Mouse (Mus musculus): ENCODE results near the gene CK137956. TPM values are rescaled to one million over a fixed set of nuclear protein-coding genes. Genes with fewer than 3 reads are reported as not detected.

Gene CK137956
- polyA plus RNA-seq, 1 experiment from 2014 or later: not detected

GRCm38 (mm10) chr4:127981125-127981524, 10.4 kb upstream of the CK137956 start:
- Histone ChIP-seq H3K36me3 (ENCODE audit: insufficient read depth, low read length) (no peaks in the 10 kb centered on the region), H3K9me3 (ENCODE audit: low read length) (no peaks in the 10 kb centered on the region), H3K4me1 (ENCODE audit: insufficient read depth, low read depth, low read length) (no peaks in the 10 kb centered on the region), H3K4me3 (ENCODE audit: low read depth, low read length) (no peak overlapping the region), H3K9ac (replicated peaks; ENCODE audit: low read depth) (no peak overlapping the region), H3K4me2 (replicated peaks; ENCODE audit: low read depth, low read length) (no peak overlapping the region), H3K27me3 (replicated peaks; ENCODE audit: insufficient read depth, low read length) (peaks cover 6% of the 10 kb centered on the region; the same call in 1 of the 2 replicates), H3K27ac (ENCODE audit: low read length) (no peak overlapping the region)
- DNase-seq (ENCODE audit: low spot score) (no peak), ATAC-seq (no peak)
- 82% methylated on average over 6 of the region's 6 CpGs for WGBS
- no peak for TF ChIP-seq CTCF (IDR thresholded peaks at IDR 0.05)
- TF ChIP-seq EP300 (IDR thresholded peaks at IDR 0.05): no peak

- DNase-seq (ENCODE audit: low spot score): no peak
- no peak for ATAC-seq
- no peaks in the 10 kb centered on the region for H3K4me1 ChIP-seq (ENCODE audit: insufficient read depth, low read depth, low read length)
- H3K27ac ChIP-seq (ENCODE audit: low read length): no peak overlapping the region
- WGBS: 73% methylated on average over 3 of the region's 3 CpGs
- no peak overlapping the region for H3K4me3 ChIP-seq (ENCODE audit: low read depth, low read length)
- H3K36me3 ChIP-seq (ENCODE audit: insufficient read depth, low read length): no peaks in the 10 kb centered on the region
- H3K9me3 ChIP-seq (ENCODE audit: low read length): no peaks in the 10 kb centered on the region
- no peak for TF ChIP-seq CTCF (IDR thresholded peaks at IDR 0.05)
- no peak for TF ChIP-seq EP300 (IDR thresholded peaks at IDR 0.05)
- H3K9ac ChIP-seq (replicated peaks; ENCODE audit: low read depth): no peak overlapping the region
- no peak overlapping the region for H3K4me2 ChIP-seq (replicated peaks; ENCODE audit: low read depth, low read length)
- peaks cover 6% of the 10 kb centered on the region; the same call in 1 of the 2 replicates for H3K27me3 ChIP-seq (replicated peaks; ENCODE audit: insufficient read depth, low read length)
These were observed 2.2 kb upstream of the CK137956 start for GRCm38 (mm10) chr4:127972976-127973375.

- H3K9me3 ChIP-seq (ENCODE audit: low read length): no peaks in the 10 kb centered on the region
- peaks cover 6% of the 10 kb centered on the region; the same call in 1 of the 2 replicates for H3K27me3 ChIP-seq (replicated peaks; ENCODE audit: insufficient read depth, low read length)
- no peak for ATAC-seq
- H3K36me3 ChIP-seq (ENCODE audit: insufficient read depth, low read length): no peaks in the 10 kb centered on the region
- H3K27ac ChIP-seq (ENCODE audit: low read length): no peak overlapping the region
- no peak overlapping the region for H3K4me2 ChIP-seq (replicated peaks; ENCODE audit: low read depth, low read length)
- no peaks in the 10 kb centered on the region for H3K4me1 ChIP-seq (ENCODE audit: insufficient read depth, low read depth, low read length)
- TF ChIP-seq CTCF (IDR thresholded peaks at IDR 0.05): no peak
- no peak for TF ChIP-seq EP300 (IDR thresholded peaks at IDR 0.05)
- H3K4me3 ChIP-seq (ENCODE audit: low read depth, low read length): no peak overlapping the region
- H3K9ac ChIP-seq (replicated peaks; ENCODE audit: low read depth): no peak overlapping the region
- 6% methylated on average over 7 of the region's 7 CpGs for WGBS
- peak; percentile 48 for DNase-seq (ENCODE audit: low spot score)
These were observed 731 bp downstream of the CK137956 start for GRCm38 (mm10) chr4:127970018-127970421.

- no peak for TF ChIP-seq CTCF (IDR thresholded peaks at IDR 0.05)
- 10% methylated on average over 7 of the region's 7 CpGs for WGBS
These were observed 1.6 kb downstream of the CK137956 start for GRCm38 (mm10) chr4:127969101-127969500.

GRCm38 (mm10) chr4:127953006-127953710, 17.6 kb downstream of the CK137956 start:
- no peaks in the 10 kb centered on the region for H3K9me3 ChIP-seq (ENCODE audit: low read length)
- H3K36me3 ChIP-seq (ENCODE audit: insufficient read depth, low read length): no peaks in the 10 kb centered on the region
- ATAC-seq: no peak
- DNase-seq (ENCODE audit: low spot score): no peak
- TF ChIP-seq CTCF (IDR thresholded peaks at IDR 0.05): no peak
- WGBS: 29% methylated on average over 10 of the region's 10 CpGs
- H3K27ac ChIP-seq (ENCODE audit: low read length): no peak overlapping the region
- H3K27me3 ChIP-seq (replicated peaks; ENCODE audit: insufficient read depth, low read length): no peaks in the 10 kb centered on the region
- H3K4me2 ChIP-seq (replicated peaks; ENCODE audit: low read depth, low read length): no peak overlapping the region
- no peaks in the 10 kb centered on the region for H3K4me1 ChIP-seq (ENCODE audit: insufficient read depth, low read depth, low read length)
- H3K4me3 ChIP-seq (ENCODE audit: low read depth, low read length): no peak overlapping the region
- H3K9ac ChIP-seq (replicated peaks; ENCODE audit: low read depth): no peak overlapping the region

More at GRCm38 (mm10) chr4:127969101-127969500, 1.6 kb downstream of the CK137956 start:
- Histone ChIP-seq H3K4me1 (ENCODE audit: insufficient read depth, low read depth, low read length) (no peaks in the 10 kb centered on the region), H3K4me3 (ENCODE audit: low read depth, low read length) (no peak overlapping the region), H3K4me2 (replicated peaks; ENCODE audit: low read depth, low read length) (no peak overlapping the region), H3K9me3 (ENCODE audit: low read length) (no peaks in the 10 kb centered on the region), H3K27ac (ENCODE audit: low read length) (no peak overlapping the region), H3K9ac (replicated peaks; ENCODE audit: low read depth) (no peak overlapping the region), H3K27me3 (replicated peaks; ENCODE audit: insufficient read depth, low read length) (peaks cover 6% of the 10 kb centered on the region; the same call in 1 of the 2 replicates), H3K36me3 (ENCODE audit: insufficient read depth, low read length) (no peaks in the 10 kb centered on the region)
- DNase-seq (ENCODE audit: low spot score): no peak
- no peak for ATAC-seq

GRCm38 (mm10) chr4:127947696-127948095, 23.1 kb downstream of the CK137956 start:
- 64% methylated on average over 2 of the region's 2 CpGs for WGBS
- DNase-seq (ENCODE audit: low spot score): no peak

More at GRCm38 (mm10) chr4:127947696-127948095, 23.1 kb downstream of the CK137956 start:
- H3K27me3 ChIP-seq (replicated peaks; ENCODE audit: insufficient read depth, low read length): no peaks in the 10 kb centered on the region
- H3K9ac ChIP-seq (replicated peaks; ENCODE audit: low read depth): no peak overlapping the region
- H3K9me3 ChIP-seq (ENCODE audit: low read length): no peaks in the 10 kb centered on the region
- no peak overlapping the region for H3K4me2 ChIP-seq (replicated peaks; ENCODE audit: low read depth, low read length)
- no peaks in the 10 kb centered on the region for H3K36me3 ChIP-seq (ENCODE audit: insufficient read depth, low read length)
- no peak overlapping the region for H3K4me3 ChIP-seq (ENCODE audit: low read depth, low read length)
- ATAC-seq: no peak
- H3K4me1 ChIP-seq (ENCODE audit: insufficient read depth, low read depth, low read length): no peaks in the 10 kb centered on the region
- H3K27ac ChIP-seq (ENCODE audit: low read length): no peak overlapping the region
- TF ChIP-seq CTCF (IDR thresholded peaks at IDR 0.05) (no peak), EP300 (IDR thresholded peaks at IDR 0.05) (no peak)

Measured in lung, postnatal 0 days (tissue).